Mouse (Mus musculus): ENCODE results near the gene Vkorc1l1. TPM values are rescaled to one million over a fixed set of nuclear protein-coding genes. Genes with fewer than 3 reads are reported as not detected.
"Not testable (repeated sequence)": the region's sequence is repeated elsewhere in the genome, so short reads cannot be mapped to it uniquely, and the experiment has no call there.

Gene Vkorc1l1
- polyA plus RNA-seq, 1 experiment from 2014 or later: 29.8 TPM

DNA sequence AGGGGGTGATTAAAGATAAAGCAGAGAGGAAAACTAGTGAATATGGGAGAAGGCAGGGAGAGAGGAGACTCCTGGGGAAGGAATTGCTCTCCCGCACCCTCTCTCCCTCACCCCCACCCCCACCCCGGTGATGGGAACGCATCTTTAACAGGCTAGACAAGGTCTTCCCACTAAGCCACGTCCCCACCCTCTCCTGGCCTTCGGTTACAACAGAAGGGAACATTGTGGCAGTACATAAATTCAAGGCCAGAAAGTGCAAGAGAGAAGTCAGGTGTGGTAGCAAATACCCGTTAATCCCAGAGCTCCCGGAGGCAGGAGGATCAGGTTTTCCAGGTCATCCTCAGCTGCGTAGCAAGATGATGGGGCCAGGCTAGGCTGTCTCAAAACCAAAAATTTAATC lies 22.4 kb upstream of the Vkorc1l1 start:
- no peak overlapping the region for H3K27ac ChIP-seq
- no peak for ATAC-seq
- H3K9me3 ChIP-seq (replicated peaks): no peaks in the 10 kb centered on the region
- peaks cover 13% of the 10 kb centered on the region for H3K4me1 ChIP-seq
- H3K36me3 ChIP-seq: no peaks in the 10 kb centered on the region
- 68% methylated on average over 8 of the region's 8 CpGs for WGBS (ENCODE audit: insufficient replicate concordance)
- no peak overlapping the region for H3K4me3 ChIP-seq
- no peaks in the 10 kb centered on the region for H3K27me3 ChIP-seq (replicated peaks)
- no peak overlapping the region for H3K9ac ChIP-seq
- H3K4me2 ChIP-seq: no peak overlapping the region

DNA sequence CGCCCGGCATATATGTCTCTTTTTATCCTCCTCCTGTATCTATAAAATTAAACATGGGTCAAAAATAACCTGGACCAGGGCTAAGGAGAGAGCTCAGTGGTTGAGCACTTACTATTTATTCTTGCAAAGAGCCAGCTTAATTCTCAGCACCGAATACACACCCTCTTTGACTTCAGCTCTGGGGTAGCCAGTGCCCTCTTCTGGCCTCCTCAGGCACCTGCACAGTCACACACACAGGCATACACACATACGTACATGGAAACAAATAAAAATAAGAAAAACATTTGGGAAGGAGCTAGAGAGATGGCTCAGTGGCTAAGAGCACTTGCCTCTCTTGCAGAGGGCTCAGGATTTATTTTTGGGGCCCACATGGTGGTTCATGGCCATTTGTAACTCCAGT lies 19.8 kb upstream of the Vkorc1l1 start:
- no peaks in the 10 kb centered on the region for H3K9me3 ChIP-seq (replicated peaks)
- 83% methylated on average over 4 of the region's 4 CpGs for WGBS (ENCODE audit: insufficient replicate concordance)
- no peak for ATAC-seq
- H3K9ac ChIP-seq: no peak overlapping the region
- H3K4me1 ChIP-seq: peaks cover 13% of the 10 kb centered on the region
- no peaks in the 10 kb centered on the region for H3K36me3 ChIP-seq
- no peak overlapping the region for H3K4me3 ChIP-seq
- H3K27ac ChIP-seq: no peak overlapping the region
- H3K4me2 ChIP-seq: no peak overlapping the region
- H3K27me3 ChIP-seq (replicated peaks): no peaks in the 10 kb centered on the region

GRCm38 (mm10) chr5:129924820-129925452 lies 16.8 kb upstream of the Vkorc1l1 start:
- Histone ChIP-seq H3K27me3 (replicated peaks) (no peaks in the 10 kb centered on the region), H3K27ac (no peak overlapping the region), H3K4me1 (peaks cover 5% of the 10 kb centered on the region), H3K9me3 (replicated peaks) (no peaks in the 10 kb centered on the region), H3K36me3 (no peaks in the 10 kb centered on the region), H3K4me2 (no peak overlapping the region), H3K9ac (no peak overlapping the region), H3K4me3 (no peak overlapping the region)
- 71% methylated on average over 8 of the region's 8 CpGs for WGBS (ENCODE audit: insufficient replicate concordance)
- ATAC-seq: no peak

DNA sequence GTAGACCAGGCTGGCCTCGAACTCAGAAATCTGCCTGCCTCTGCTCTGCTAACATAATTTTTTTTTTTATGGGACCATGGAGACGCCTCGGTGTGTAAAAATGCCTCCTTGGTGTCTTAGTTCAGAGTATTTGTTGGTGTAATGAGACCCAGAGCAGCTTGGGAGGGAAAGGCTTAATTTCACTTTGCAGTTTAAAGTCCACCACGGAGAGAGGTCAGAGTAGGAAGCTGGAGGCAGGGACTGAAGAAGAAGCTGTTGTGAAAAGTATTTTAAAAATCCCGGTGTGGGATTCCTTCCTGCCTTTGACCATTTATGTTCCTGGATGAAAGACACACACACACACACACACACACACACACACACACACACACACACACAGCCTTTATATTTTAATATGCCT lies 15.8 kb upstream of the Vkorc1l1 start:
- no peaks in the 10 kb centered on the region for H3K27me3 ChIP-seq (replicated peaks)
- no peak overlapping the region for H3K9ac ChIP-seq
- WGBS (ENCODE audit: insufficient replicate concordance): 71% methylated on average over 5 of the region's 5 CpGs
- H3K27ac ChIP-seq: no peak overlapping the region
- no peak overlapping the region for H3K4me3 ChIP-seq
- H3K36me3 ChIP-seq: no peaks in the 10 kb centered on the region
- H3K4me2 ChIP-seq: no peak overlapping the region
- ATAC-seq: no peak
- H3K9me3 ChIP-seq (replicated peaks): no peaks in the 10 kb centered on the region
- peaks cover 9% of the 10 kb centered on the region for H3K4me1 ChIP-seq

GRCm38 (mm10) chr5:129929924-129930855 lies 11.6 kb upstream of the Vkorc1l1 start:
- 48% methylated on average over 9 of the region's 9 CpGs for WGBS (ENCODE audit: insufficient replicate concordance)
- Histone ChIP-seq H3K36me3 (no peaks in the 10 kb centered on the region), H3K27ac (no peak overlapping the region), H3K4me2 (no peak overlapping the region), H3K4me1 (peaks cover 9% of the 10 kb centered on the region), H3K9me3 (replicated peaks) (no peaks in the 10 kb centered on the region), H3K4me3 (no peak overlapping the region), H3K27me3 (replicated peaks) (no peaks in the 10 kb centered on the region), H3K9ac (no peak overlapping the region)
- no peak for ATAC-seq

DNA sequence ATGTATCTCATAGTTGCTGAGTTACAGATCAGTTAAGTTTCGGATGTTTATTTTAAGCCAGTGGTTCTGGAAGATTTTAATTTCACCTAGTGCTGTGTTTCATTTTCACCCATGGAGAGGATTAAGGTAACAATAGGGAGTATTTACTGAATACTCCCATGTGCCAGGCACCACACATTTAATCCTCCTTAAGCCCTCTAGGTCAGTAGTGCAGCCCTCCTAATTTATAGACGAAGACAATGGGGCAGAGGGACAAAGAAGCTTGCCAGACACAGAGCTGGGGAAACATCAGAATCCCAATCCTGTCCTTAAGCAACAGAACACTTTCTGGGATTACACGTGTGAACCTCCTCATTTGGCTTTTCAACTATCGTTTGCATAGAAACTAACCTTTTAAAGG lies 4.8 kb upstream of the Vkorc1l1 start:
- 58% methylated on average over 4 of the region's 4 CpGs for WGBS (ENCODE audit: insufficient replicate concordance)
- no peak overlapping the region for H3K4me3 ChIP-seq
- H3K27ac ChIP-seq: no peak overlapping the region
- no peak for ATAC-seq
- H3K27me3 ChIP-seq (replicated peaks): no peaks in the 10 kb centered on the region
- no peaks in the 10 kb centered on the region for H3K9me3 ChIP-seq (replicated peaks)
- no peak overlapping the region for H3K9ac ChIP-seq
- peaks cover 16% of the 10 kb centered on the region for H3K4me1 ChIP-seq
- no peaks in the 10 kb centered on the region for H3K36me3 ChIP-seq
- no peak overlapping the region for H3K4me2 ChIP-seq

DNA sequence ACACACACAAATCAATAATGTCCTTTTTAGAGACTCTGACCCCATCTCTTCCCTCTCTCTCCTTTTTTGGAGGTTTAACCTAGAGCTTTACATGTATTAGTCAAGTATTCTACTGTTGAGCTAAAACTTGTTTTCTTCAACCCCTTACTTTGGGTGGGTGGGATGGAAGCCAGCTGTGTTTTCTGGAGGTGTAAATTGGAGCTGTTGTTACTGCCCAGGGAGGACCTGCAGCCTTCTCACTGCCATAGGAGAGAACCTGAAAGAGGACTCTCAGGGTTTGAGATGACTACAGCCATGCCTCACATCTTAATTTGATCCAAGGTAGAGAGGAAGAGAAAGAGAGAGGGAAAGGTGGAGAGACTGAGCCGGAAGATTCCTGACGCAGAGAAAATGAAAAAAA lies 1.5 kb upstream of the Vkorc1l1 start:
- peaks cover 29% of the 10 kb centered on the region for H3K4me1 ChIP-seq
- no peak overlapping the region for H3K27ac ChIP-seq
- peak overlapping the region; percentile 74 for H3K4me2 ChIP-seq
- no peaks in the 10 kb centered on the region for H3K27me3 ChIP-seq (replicated peaks)
- peaks cover 10% of the 10 kb centered on the region for H3K36me3 ChIP-seq
- 58% methylated on average over 2 of the region's 2 CpGs for WGBS (ENCODE audit: insufficient replicate concordance)
- H3K4me3 ChIP-seq: no peak overlapping the region
- ATAC-seq: no peak
- H3K9ac ChIP-seq: no peak overlapping the region
- no peaks in the 10 kb centered on the region for H3K9me3 ChIP-seq (replicated peaks)

- Histone ChIP-seq H3K27me3 (replicated peaks) (no peaks in the 10 kb centered on the region), H3K36me3 (peaks cover 14% of the 10 kb centered on the region), H3K27ac (peak overlapping the region; percentile 82), H3K9ac (peak overlapping the region; percentile 64), H3K4me1 (peaks cover 34% of the 10 kb centered on the region), H3K4me2 (peak overlapping the region; percentile 74), H3K9me3 (replicated peaks) (no peaks in the 10 kb centered on the region), H3K4me3 (peak overlapping the region; percentile 96)
- WGBS (ENCODE audit: insufficient replicate concordance): 3% methylated on average over 9 of the region's 9 CpGs
- peak; percentile 33 for ATAC-seq
Measured at GRCm38 (mm10) chr5:129940736-129941494, 855 bp upstream of the Vkorc1l1 start.

DNA sequence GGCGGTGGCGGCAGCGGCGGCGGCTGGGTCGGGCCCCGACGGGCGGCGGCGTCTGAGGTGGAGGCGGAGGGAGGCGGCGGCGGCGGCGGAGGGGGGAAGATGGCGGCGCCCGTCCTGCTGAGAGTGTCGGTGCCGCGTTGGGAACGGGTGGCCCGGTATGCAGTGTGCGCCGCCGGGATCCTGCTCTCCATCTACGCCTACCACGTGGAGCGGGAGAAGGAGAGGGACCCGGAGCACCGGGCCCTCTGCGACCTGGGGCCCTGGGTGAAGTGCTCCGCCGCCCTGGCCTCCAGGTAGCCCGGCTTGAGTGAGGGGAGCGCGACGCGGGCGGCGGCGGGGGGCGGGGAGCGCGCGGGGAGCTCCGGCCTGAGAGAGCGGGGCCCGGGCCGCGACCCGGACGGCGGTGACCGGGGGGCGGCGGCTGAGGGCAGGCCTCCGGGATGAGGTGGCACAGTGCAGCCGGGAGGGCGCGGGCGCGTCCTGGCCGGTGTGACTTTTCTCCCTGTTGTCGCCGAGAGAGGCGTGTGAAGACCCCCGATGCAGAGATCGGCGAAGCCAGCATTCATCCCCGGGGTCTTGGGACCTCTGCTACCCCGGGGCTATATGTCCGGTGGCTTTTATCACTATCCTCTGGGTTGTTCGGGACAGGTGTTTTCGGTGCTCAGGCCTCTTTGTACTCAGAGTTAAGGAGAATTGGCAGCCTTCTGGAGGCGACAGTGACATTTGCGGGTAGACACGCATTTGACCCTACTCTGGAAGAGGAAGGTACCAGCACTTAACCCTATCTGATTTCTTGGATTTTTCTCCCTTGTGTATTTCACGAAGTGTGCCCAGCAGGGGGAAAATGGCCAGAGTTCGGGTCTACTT lies 536 bp downstream of the Vkorc1l1 start:
- H3K4me2 ChIP-seq: peak overlapping the region; percentile 83
- H3K36me3 ChIP-seq: peaks cover 22% of the 10 kb centered on the region
- H3K4me3 ChIP-seq: peak overlapping the region; percentile 96
- under 1% methylated on average over 51 of the region's 82 CpGs for WGBS (ENCODE audit: insufficient replicate concordance)
- peak overlapping the region; percentile 96 for H3K27ac ChIP-seq
- peaks cover 44% of the 10 kb centered on the region for H3K4me1 ChIP-seq
- not testable (repeated sequence) for H3K9me3 ChIP-seq (replicated peaks); H3K27me3 ChIP-seq (replicated peaks)
- peak overlapping the region; percentile 95 for H3K9ac ChIP-seq
- ATAC-seq: peak; percentile 36

DNA sequence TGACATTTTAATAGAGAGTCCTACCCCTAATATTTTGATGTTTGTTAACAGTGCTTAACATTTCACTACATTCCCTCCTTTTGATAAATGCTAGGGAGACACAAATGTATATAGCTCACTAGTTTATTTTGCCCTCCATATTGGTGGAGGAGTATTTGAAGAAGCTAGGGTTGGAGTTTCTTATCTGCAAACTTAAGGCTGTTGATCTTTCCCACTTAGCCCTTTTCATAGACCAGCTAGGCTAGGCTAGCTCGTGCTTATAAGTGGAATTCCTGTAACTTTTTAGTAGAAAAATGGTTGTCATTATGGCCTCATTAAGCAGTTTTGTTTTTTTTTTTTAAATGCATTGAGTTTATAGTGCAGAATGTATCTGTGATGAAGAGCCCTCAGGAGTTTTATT lies 1.6 kb downstream of the Vkorc1l1 start:
- Histone ChIP-seq H3K4me3 (peak overlapping the region; percentile 32), H3K27me3 (replicated peaks) (no peaks in the 10 kb centered on the region), H3K9me3 (replicated peaks) (no peaks in the 10 kb centered on the region), H3K4me2 (peak overlapping the region; percentile 83), H3K36me3 (peaks cover 33% of the 10 kb centered on the region), H3K27ac (peak overlapping the region; percentile 58), H3K9ac (peak overlapping the region; percentile 95), H3K4me1 (peaks cover 54% of the 10 kb centered on the region)
- ATAC-seq: no peak
- 23% methylated on average over 1 of the region's 1 CpGs for WGBS (ENCODE audit: insufficient replicate concordance)

DNA sequence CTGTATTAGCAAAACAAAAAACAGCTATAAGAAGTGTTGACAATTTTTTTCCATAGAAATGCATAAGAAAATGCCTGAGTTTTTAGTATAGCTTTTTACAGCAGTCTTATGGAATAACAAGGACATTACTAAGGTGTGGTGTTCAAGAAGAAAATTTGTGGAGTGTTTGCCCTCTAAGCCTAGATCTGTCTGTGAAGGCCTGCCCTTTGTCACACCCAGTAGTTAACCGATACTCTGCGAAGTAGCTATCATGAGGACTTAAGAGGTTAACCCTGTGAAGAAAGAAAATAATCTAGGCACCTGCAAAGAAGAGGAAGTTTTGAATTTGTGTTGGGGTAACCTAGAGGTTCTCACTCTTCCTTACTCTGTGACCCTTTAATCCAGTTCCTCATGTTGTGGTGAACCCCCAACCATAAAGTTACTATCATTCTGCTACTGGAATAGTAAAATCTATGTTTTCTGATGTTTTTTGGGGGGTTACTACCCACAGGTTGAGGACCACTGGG lies 5.8 kb downstream of the Vkorc1l1 start:
- no peaks in the 10 kb centered on the region for H3K27me3 ChIP-seq (replicated peaks)
- no peak overlapping the region for H3K4me2 ChIP-seq
- ATAC-seq: no peak
- 0 out of 2 replicates have a peak overlapping the region, but pooled peaks have one; percentile 10 for H3K27ac ChIP-seq
- H3K9ac ChIP-seq: no peak overlapping the region
- H3K36me3 ChIP-seq: peaks cover 37% of the 10 kb centered on the region
- whole genome bisulfite sequencing (ENCODE audit: insufficient replicate concordance): 66% methylated on average over 2 of the region's 2 CpGs
- no peaks in the 10 kb centered on the region for H3K9me3 ChIP-seq (replicated peaks)
- no peak overlapping the region for H3K4me3 ChIP-seq
- peaks cover 56% of the 10 kb centered on the region for H3K4me1 ChIP-seq

Data from liver, embryonic 12.5 days (tissue).